Mouse (Mus musculus): Measurements from ENCODE around the gene Coro1b.
A peak's percentile ranks its signal among the peaks of the same experiment; 100 is the strongest.

The Coro1b gene

GRCm38 (mm10) chr19:4143759-4144268 is 4.6 kb upstream of the Coro1b start, which contains the start of gene Cabp4:
Cabp4 (minus strand) TSS chr19:4144033.
- no peak for DNase-seq (ENCODE audit: low spot score)

DNA sequence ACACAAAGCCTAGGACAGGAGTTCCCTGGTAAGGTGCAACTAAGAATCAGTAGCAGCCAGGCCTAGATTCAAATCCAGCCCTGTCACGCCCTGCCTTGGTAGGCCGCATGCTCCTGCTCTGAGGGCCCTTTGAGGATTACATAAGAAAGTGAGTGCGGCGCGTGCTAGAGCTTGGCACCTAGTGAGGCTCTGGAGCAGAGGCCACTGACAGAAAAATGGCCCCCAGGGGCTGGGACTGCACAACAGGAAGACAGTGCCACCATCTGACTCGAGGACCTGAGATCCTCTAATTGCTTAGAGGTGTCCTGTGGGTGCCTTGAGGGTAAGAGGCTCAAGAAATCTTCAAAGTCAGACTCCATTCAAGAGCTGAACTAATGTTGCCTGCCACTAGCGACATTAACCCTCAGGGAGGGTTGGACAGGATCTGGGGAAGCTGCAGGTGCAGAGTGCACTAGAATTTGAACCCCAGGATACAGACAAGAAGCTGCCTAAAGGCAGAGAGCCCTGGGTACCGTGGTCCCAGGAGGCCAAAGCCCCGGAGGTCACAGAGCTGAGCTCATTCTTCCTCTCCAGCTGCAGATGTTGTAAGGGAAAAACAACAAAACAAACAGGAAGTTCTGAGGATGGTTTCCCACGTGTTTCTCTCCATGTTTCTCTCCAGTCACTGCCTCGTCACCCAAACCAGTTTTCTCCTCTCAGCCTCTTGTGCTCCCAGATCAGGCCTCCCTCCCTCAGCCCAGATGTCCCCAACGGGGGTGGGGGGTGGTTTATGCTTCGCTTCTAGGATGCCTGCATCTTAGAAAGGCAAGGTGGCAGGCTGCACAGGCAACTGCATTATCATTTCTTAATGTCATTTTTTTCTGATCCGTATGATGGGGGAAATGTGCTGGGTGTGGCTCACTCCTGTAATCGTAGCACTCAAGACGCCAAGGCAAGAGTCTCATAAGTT is 3.6 kb upstream of the Coro1b start:
- DNase-seq (ENCODE audit: low spot score), result peak; percentile 19

- no peak for DNase-seq (ENCODE audit: low spot score)
These were observed 2.5 kb upstream of the Coro1b start for GRCm38 (mm10) chr19:4145936-4146335.

- DNase-seq (ENCODE audit: low spot score), result no peak
These were observed 1.9 kb upstream of the Coro1b start for GRCm38 (mm10) chr19:4146366-4147021.

GRCm38 (mm10) chr19:4147022-4147405 is 1.4 kb upstream of the Coro1b start:
- no peak for DNase-seq (ENCODE audit: low spot score)

GRCm38 (mm10) chr19:4147782-4148490 is 483 bp upstream of the Coro1b start:
- DNase-seq (ENCODE audit: low spot score), result no peak

GRCm38 (mm10) chr19:4148819-4149218 is 400 bp downstream of the Coro1b start:
- no peak for DNase-seq (ENCODE audit: low spot score)

GRCm38 (mm10) chr19:4149283-4149682 is 864 bp downstream of the Coro1b start:
- no peak for DNase-seq (ENCODE audit: low spot score)

DNA sequence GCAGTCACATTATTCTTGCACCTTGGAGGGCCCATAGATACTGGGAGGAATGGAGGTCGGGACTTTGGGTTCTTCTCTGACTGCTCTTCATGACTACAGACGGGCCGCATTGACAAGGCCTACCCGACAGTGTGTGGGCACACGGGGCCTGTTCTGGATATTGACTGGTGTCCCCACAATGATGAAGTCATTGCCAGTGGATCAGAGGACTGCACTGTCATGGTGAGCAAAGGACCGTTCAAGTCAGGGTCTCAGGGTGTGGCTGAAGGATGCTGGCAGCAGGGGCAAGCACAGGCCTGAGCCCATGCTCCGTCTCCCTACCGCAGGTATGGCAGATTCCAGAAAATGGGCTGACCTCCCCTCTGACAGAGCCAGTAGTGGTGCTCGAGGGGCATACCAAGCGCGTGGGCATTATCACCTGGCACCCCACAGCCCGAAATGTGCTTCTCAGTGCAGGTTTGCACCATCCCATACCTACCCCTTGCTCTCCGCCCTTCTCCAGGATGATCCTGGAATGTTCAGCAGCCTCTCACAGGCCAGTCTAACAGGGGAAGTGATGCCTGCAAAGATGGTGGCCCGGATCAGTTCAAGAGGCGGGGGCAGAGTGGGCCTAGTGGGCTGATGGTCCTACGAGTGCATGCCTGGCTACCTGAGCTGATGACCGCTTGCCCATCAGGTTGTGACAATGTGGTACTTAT is 1.5 kb downstream of the Coro1b start:
- DNase-seq (ENCODE audit: low spot score), result no peak

DNA sequence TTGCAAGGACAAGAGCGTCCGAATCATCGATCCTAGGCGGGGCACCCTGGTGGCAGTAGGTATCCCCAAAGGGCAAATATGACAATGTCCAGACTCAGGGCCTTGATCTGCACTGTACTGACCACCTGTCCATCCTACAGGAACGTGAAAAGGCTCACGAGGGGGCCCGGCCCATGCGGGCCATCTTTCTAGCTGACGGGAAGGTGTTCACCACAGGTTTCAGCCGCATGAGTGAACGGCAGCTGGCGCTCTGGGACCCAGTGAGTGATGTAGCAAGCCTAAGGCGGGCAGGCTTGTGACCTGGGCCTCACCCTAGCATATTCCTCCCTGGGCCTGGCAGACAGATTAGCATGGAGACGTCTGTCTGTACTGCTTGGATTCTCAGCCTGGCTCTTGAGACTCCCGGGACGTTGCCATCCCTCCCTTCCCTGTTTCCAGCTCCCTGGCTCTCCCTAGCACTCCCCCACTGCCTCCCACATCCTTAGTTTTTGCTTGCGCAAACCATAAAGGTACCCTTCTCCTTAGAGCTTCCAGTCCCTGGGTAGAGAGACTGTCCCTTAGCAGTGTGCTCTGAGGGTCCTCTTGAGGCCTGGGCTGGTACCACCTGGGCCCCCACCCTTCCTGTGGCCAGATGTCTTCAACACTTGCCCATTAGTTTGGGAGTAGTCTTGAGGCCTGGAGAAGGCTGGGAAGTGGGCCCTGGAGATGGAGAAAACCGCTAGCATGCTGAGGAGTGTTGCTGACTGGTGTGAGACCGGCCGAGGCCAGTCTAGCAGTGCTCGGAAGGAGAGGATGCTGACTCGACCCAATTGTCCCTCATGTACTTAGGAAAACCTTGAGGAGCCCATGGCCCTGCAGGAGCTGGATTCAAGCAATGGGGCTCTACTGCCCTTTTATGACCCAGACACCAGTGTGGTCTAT is 2.4 kb downstream of the Coro1b start:
- no peak for DNase-seq (ENCODE audit: low spot score)

DNA sequence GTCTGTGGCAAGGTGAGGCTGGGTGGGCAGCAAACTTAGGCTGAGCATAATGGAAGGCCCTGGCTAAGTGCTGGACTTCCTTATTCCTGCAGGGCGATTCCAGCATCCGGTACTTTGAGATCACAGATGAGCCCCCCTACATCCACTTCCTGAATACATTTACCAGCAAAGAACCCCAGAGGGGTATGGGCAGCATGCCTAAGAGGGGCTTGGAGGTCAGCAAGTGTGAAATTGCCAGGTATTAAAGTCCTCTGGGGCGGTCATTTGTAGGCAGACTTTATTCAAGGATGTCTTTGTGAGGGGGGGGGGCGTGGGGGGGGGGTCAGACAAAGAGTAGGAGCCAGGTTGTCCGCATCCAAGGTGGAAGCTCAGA is 3.1 kb downstream of the Coro1b start:
- no peak for DNase-seq (ENCODE audit: low spot score)

- DNase-seq (ENCODE audit: low spot score), result no peak
These were observed 3.5 kb downstream of the Coro1b start for GRCm38 (mm10) chr19:4151898-4152297.

- DNase-seq (ENCODE audit: low spot score), result no peak
These were observed 4.2 kb downstream of the Coro1b start for GRCm38 (mm10) chr19:4152445-4153231.

DNA sequence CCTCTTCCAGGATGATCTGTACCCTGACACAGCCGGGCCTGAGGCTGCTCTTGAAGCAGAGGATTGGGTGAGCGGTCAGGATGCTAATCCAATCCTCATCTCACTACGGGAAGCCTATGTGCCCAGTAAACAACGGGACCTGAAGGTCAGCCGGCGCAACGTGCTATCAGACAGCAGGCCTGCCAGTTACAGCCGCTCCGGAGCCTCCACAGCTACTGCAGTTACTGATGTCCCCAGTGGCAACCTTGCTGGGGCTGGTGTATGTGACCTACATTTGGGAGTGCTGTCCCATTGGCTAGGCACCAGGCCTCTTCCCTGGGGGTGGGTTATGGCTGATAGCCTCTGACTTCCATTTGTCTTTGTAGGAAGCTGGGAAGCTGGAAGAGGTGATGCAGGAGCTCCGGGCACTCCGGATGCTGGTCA is 4.8 kb downstream of the Coro1b start, which contains the start of gene Ptprcap:
Ptprcap (plus strand) TSS at position 373 of the 423 bp plus-strand sequence.
- no peak for DNase-seq (ENCODE audit: low spot score)

DNA sequence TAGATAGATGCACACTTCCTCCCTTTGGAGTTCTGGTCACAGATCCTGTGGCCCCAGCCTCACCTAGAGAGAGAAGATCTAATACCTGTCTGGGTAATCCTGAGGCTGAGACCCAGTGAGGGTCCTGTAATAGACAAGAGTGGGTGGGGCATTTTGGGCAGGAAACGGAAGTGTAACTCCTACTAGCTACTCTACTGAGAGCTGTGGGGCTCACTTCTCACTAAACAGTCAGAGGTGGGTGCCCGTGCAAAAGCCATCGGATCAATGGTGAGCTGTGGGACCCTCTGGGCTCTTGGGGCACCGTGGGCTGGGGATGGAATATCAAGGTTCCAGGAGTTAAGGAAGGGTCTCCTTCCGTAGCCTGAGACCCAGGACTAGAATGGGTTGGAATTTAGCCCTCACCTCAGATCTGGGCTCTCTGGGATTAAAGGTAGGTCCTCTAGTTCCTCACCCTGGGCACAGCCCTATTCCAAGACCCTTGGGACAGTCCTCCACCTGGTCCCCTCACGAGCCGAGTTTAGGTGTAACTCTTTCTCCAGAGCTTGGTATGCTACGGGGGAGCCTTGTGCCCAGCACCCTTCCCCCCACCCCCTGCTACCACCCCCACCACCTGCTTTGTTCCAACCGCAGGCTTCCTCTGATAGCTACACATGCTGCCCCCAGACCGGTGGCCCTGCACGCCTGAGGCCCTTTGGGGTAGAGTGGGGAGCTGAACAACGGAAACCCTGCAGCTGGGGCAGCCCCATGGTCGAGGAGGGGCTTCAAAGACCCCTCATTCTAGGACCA is 6.2 kb downstream of the Coro1b start:
- DNase-seq (ENCODE audit: low spot score), result peak; percentile 58

GRCm38 (mm10) chr19:4155223-4156072 is 7.0 kb downstream of the Coro1b start:
- DNase-seq (ENCODE audit: low spot score), result peak; percentile 24

DNA sequence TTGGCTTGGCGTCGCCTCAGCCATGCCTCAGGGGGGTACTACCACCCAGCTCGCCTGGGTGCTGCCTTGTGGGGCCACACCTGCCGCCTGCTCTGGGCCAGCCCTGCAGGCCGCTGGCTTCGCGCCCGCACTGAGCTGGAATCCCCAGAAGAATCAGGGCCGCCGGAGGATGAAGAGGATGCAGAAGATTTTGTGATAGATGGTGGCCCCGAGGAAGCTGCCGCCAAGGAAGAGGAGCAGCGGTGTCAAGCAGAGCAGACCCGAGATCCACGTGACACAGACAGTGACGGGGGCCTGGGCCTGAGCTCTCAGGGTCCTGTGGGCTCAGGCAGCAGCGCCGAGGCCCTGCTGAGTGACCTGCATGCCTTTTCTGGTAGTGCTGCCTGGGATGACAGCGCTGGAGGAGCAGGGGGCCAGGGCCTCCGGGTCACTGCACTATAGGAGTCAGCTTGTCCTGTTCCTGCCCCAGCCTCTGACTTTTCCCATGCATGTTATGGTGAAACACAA is 7.7 kb downstream of the Coro1b start:
- DNase-seq (ENCODE audit: low spot score), result no peak

GRCm38 (mm10) chr19:4156771-4157170 is 8.4 kb downstream of the Coro1b start:
- no peak for DNase-seq (ENCODE audit: low spot score)

All from T-cell, adult 2 months (primary cell).